Mouse (Mus musculus) B cell, adult 2 months (primary cell): Measurements from ENCODE around the gene Tpst1.

ENCODE experiments used
- DNase-seq, 2 experiments: peaks; one replicate each; pipeline ENCODE4 v3.0.0; 2022

Tpst1 gene

GRCm38 (mm10) chr5:130096754-130097153, 23.6 kb downstream of the Tpst1 start:
- DNase-seq: no peak

GRCm38 (mm10) chr5:130097837-130098236, 24.7 kb downstream of the Tpst1 start:
- no peak for DNase-seq

- no peak for DNase-seq
Measured at GRCm38 (mm10) chr5:130101724-130102123, 28.6 kb downstream of the Tpst1 start.

- no peak for DNase-seq
Measured at GRCm38 (mm10) chr5:130109348-130109747, 36.2 kb downstream of the Tpst1 start.

GRCm38 (mm10) chr5:130110632-130111464, 37.7 kb downstream of the Tpst1 start:
- DNase-seq: no peak

- no peak for DNase-seq
Measured at GRCm38 (mm10) chr5:130112653-130113052, 39.5 kb downstream of the Tpst1 start.

- DNase-seq: no peak
Measured at GRCm38 (mm10) chr5:130116116-130116515, 43.0 kb downstream of the Tpst1 start.

- DNase-seq: no peak
Measured at GRCm38 (mm10) chr5:130116857-130117256, 43.7 kb downstream of the Tpst1 start.

- DNase-seq: no peak
Measured at GRCm38 (mm10) chr5:130117932-130118331, 44.8 kb downstream of the Tpst1 start.

GRCm38 (mm10) chr5:130119236-130119635, 46.1 kb downstream of the Tpst1 start:
- no peak for DNase-seq

GRCm38 (mm10) chr5:130120070-130120736, 47.1 kb downstream of the Tpst1 start:
- DNase-seq: no peak

GRCm38 (mm10) chr5:130120904-130121303, 47.8 kb downstream of the Tpst1 start:
- no peak for DNase-seq

GRCm38 (mm10) chr5:130122355-130122754, 49.2 kb downstream of the Tpst1 start:
- no peak for DNase-seq

- no peak for DNase-seq
Measured at GRCm38 (mm10) chr5:130124271-130124670, 51.1 kb downstream of the Tpst1 start.

GRCm38 (mm10) chr5:130128686-130129523, 55.8 kb downstream of the Tpst1 start:
- no peak for DNase-seq

- no peak for DNase-seq
Measured at GRCm38 (mm10) chr5:130129524-130129793, 56.3 kb downstream of the Tpst1 start.

- no peak for DNase-seq
Measured at GRCm38 (mm10) chr5:130136597-130136996, 63.5 kb downstream of the Tpst1 start.

- DNase-seq: peak; percentile 83
Measured at GRCm38 (mm10) chr5:130139393-130139792, 66.3 kb downstream of the Tpst1 start.

GRCm38 (mm10) chr5:130141138-130141537, 68.0 kb downstream of the Tpst1 start:
- no peak for DNase-seq

GRCm38 (mm10) chr5:130142041-130142440, 68.9 kb downstream of the Tpst1 start:
- DNase-seq: no peak

- DNase-seq: no peak
Measured at GRCm38 (mm10) chr5:130143101-130143500, 70.0 kb downstream of the Tpst1 start.

- peak in 1 of 2 experiments; percentile 54 for DNase-seq
Measured at GRCm38 (mm10) chr5:130143977-130144333, 70.8 kb downstream of the Tpst1 start.
